Mouse (Mus musculus) neural tube, embryonic 10.5 days (tissue): ENCODE measurements around the gene Hmbs.
"Not testable (repeated sequence)": the region's sequence is repeated elsewhere in the genome, so short reads cannot be mapped to it uniquely, and the experiment has no call there.

ENCODE experiments used
- DNase-seq: peaks from one replicate; pipeline ENCODE4 v3.0.0-alpha.2; 2017; ENCODE audit warnings: low spot score; ENCODE audit errors: extremely low spot score

The Hmbs gene

DNA sequence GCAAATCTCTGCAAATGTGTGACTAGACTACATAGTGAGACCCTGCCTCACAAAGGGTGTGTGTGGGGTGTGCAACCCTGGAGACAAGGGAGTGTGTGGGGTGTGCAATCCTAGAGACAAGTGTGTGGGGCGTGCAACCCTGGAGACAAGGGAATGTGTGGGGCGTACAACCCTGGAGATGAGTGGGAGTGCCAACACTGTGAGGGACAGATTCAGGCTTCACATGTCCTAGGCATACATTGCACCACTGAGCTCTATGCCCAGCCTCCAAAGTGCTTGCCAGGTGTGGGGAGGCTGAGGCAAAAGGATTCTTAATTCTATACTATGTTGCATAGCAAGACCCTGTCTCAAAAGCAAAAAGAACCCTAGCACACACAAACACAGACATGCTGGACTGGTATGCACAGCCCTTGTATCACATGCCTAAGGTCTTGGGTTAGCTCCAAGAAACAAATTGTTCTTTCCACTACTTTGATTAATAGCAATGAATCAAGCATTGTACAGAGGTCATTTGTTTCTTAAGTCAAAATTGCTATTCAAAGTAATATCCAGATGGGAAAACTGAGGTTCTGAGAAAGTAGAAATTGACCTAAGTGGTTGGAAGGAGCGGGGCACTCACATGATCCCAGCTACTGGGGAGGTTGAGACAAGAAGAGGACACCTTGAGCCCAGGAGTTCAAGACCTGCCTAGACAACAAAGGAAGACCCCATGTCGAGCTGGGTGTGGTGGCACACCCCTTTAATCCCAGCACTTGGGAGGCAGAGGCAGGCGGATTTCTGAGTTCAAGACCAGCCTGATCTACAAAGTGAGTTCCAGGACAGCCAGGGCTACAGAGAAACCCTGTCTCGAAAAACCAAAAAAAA is 1.8 kb upstream of the Hmbs start:
- DNase-seq: no peak

DNA sequence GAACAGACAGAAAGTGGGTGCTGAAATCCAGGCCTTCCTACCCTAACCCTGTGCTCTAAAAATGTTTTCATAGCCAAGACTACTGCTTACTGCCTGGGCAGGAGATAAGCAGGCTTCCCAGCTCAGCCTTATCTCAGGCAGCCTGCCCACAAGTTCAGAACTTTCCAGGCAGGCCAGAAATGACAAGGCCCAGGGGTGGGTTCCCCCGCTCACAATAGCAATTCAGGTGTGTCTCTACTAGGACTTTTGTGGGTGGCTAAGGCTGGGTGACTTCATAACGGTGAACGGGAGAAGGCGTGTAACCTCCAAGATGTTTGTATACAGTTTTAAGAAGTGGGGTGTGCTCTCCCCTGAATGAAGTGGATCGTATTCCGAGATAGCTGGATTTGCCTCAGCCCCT is 738 bp downstream of the Hmbs start:
- no peak for DNase-seq

DNA sequence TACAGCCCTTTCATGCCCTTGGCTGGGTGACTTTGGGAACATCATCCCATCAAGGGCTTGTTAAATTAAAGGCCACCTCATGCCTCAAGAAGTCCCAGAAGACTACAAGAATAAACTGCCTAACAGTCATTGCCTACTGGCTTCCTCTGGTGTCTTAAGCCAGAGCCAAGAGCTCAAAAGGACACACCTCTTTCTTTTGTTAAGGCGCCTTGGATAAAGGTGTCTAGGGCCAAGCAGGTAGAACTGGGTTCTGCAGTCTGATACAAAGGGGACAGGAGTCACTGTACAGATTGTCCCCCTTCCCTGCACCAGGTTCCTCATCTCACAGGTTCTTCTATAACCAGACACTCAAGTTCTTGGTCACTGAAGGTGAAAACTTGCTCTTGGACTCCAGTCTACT is 1.4 kb downstream of the Hmbs start:
- DNase-seq: no peak

DNA sequence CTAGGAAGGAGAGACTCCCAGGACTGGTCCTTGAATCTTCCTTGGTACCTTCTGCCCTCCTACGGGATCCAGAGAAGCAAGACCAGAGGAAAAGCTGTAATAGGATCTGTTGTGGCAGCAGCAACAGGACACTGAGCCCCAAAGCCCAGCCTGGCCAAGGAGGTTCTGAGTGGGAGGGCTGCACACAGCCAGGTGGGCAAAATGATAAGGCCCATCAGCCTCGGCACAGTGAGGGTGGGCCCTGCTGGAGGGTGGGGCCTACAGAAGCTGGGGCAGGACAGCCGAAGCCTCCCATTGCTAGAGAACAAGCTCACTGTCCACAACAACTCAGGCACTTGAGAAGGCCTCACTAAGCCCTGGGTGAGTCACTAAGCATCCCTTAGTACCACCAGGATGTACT is 1.9 kb downstream of the Hmbs start:
- no peak for DNase-seq

DNA sequence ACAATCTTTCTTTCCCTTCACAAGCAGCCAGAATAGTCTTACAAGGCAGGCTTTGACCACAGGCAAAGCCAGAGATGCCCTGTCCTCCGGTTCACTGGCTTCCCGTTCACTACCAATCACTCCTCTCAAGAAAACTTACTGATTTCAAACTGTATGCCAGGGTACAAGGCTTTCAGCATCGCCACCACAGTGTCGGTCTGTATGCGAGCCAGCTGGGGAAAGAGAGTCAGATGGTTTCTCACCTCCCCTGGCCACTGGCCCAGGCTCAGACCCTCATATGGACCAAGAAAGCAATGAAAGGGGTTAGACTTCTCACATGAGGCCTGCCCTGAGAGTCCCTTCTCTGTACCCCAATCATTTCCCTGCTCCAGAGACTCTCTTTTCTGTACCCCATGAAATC is 2.5 kb downstream of the Hmbs start:
- DNase-seq: no peak

DNA sequence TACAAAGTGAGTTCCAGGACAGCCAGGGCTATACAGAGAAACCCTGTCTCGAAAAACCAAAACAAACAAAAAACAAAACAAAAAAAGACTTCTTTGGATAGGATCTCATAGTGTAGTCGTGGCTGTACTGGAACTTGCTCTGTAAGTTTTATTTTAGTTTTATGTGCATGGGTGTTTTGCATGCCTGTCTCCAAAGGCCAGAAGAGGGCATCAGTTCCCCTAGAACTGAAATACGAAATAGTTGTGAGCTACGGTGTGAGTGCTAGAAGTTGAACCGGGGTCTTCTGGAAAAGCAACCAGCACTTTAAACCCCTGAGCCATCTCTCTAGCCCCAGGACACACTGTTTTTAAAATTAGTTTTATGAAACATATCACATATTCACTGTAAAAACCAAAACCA is 5.5 kb downstream of the Hmbs start:
- no peak for DNase-seq

DNA sequence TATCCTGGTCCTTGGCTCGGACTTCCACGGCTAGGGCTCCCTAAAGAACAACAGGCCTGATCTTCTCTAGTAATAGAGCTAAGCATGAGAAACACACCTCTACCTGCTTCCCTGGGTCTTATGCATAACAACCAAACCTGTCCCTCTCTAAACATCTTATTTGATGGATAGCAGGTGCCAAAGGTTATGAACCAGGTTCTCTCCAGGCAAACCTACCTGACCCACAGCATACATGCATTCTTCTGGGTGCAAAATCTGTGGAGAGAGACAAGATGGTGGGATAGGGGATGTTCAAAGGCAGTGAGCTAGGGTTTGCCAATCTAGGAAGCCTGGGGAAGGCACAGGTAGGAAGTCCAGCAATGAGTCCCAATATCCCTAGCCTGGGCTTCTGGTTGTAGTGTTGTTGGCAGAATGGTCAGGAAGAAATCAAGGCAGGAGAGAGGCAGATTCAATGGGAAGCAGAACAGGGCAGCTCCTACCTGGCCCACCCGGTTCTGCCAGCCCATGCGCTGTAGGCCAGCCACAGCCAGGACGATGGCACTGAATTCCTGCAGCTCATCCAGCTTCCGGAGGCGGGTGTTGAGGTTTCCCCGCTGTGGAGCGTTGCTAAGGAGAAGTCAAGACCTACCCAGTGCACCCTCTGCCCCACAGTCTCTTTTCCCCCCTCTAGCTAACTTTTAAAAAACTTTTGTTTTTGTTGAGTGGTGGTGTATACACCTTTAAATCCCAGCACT is 6.4 kb downstream of the Hmbs start:
- peak; percentile 32 for DNase-seq

DNA sequence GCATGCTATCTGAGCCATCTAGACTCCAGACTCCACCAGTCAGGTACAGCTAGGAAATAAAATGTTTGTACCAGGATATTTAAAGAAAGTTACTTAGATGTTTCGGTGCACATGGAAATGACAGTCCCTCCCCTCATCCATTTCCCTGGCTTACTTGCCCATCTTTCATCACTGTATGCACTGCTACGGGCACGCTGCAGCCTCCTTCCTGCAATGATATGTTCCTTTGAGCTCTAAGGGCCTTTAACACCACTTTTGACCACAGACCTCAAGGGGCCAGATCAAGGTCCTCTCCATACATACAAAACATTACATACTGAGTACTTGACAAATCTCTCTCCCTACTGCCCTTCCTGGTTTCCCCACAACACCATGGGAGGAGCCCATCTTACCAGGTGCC is 7.1 kb downstream of the Hmbs start:
- no peak for DNase-seq

DNA sequence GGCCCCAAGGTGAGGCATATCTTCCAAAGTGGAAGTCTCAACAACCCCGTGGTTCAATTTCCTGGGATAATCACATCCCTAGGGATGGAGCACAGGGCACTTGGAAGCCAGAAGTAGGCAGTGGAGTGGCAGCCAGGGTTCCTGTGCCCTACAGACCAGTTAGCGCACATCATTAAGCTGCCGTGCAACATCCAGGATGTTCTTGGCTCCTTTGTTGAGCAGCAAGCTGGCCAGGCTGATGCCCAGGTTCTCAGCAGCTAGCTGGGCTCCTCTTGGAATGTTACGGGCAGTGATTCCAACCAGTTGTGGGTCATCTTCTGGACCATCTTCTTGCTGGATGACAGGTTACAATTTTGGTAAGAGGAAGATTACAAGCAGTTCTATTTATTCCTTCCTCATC is 7.5 kb downstream of the Hmbs start:
- DNase-seq: not testable (repeated sequence)

DNA sequence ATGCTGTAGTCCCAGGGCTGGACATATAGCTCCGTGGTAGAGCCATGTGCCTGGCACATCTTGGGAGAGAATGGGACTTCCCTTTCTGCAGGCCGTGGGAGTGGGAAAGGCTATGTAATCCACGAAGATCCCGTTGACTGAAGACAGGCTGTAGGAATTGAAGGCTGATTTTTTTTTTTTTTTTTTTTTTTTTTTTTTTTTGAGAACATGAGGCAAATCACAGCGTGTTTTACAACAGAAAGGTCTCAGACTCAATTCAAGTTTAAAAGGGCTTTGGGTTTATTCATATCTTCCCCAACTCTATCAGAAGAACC is 8.0 kb downstream of the Hmbs start:
- DNase-seq: no peak

DNA sequence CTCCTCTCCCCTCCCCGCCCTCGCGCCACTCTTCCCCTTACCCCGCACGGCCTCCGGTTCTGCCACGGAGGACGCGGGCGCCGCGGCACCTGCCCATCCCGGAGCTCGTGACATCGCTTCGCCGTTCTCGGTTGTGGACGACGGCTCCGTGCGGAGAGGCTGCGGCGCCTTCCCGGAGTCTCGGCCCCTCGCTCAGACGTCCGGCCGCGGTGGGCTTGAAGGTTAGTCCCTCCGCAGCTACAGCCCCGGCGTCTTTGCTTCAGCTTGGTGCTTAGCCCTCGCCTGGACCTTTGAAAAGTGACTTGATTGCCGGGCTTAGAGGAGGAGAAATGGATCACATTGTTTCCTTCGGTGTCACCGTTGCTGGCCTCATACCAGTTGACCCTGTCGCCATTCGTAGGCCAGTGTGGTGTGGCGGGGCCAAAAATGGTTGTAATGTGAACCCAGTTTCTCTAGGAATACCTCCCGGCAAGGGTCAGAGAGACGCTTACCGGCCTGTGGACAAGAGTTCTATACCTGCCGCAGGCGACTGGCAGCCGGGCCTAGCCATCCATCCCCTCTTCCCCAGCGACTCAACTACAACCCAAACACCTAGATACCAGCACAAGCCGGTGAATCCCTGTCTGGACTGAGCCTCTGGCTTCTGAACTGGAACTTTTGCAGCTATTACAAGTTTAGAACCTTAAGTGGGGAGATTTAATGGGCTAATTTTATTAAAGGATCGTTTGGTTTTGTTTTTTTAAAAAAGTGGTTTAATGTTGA is 8.5 kb downstream of the Hmbs start:
- peak; percentile 78 for DNase-seq

DNA sequence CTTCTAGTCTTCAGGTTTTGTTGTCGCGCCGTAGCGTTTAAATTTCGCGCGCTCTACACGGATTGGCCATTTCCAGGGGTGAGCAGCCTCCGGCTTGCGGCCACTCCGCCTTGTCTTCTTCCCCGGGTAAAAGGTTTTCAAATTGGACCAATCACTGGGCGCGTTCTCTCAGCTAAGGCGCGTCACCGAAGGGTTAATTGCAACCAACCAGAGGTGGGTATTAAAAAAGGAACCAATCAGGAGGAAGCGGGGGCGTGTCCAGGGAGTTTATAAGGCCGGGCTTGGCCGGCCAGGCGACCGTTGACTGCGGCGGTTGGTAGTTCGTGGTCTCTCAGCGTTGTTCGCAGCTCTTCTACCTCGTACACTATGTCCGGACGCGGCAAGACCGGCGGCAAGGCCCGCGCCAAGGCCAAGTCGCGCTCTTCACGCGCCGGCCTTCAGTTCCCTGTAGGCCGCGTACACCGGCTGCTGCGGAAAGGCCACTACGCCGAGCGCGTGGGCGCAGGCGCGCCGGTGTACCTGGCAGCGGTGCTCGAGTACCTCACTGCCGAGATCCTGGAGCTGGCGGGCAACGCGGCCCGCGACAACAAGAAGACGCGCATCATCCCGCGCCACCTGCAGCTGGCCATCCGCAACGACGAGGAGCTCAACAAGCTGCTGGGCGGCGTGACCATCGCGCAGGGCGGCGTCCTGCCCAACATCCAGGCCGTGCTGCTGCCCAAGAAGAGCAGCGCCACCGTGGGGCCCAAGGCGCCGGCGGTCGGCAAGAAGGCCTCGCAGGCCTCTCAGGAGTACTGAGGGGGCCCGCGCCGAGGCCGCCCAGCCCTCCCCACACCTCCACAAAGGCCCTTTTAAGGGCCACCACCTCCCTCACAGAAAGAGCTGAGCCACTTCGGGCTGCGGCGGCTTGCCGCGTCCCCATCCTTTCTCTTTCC is 9.4 kb downstream of the Hmbs start, which contains the start of gene H2afx:
Gene H2afx (plus strand): TSS at position 299 of the 935 bp plus-strand sequence.
- DNase-seq: peak; percentile 98

DNA sequence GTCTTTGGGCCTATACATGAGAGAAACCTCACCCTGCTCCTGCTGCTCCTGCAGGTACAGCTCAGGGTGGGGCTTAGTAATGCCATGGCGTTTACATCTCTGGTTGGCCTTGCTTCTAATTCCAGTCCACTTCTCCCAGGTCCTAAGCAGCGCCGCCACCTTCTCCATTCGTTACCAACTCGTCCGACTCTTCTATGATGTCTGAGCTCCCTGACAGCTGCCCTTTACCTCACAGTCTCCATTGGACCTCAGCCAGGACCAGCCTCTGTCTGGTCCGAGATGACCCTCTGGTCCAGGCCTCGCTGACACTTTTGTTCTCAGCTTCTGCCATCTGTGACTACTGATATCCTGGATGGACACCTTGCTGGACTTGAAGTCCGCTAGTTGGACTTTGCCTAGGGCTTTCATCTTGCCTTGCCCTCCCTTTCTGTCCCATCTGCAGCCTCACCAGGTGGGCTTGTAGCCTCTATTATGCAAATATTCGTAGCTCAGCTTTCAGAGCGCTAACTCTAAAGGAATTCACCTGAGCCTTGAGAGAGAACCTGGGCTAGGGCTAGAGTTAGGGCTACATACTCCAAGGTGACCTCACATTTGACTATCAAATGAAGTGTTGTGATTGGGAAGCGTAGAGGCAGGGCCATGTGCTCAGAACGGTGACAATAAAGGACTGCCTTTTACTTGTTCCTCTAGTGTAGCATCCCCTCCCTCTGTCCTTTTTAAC is 10.9 kb downstream of the Hmbs start:
- no peak for DNase-seq

DNA sequence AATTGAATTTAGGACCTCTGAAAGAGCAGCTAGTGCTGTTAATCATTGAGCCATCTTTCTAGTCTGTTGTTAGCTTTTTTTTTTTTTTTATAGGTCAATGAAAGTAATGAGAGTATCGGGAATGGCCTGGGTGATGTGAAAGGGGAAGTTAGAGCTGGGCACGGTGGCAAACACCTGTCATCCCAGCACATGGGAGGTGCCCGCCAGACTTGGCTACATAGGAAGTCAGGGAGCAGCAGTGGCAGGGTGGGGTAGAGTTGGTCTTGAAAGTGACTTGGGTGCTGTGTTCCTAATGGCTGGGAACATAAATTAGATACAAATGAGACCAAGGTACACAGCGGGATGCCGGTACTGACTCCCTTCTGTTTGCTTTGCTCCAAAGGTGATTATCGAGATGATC is 13.3 kb downstream of the Hmbs start:
- no peak for DNase-seq

DNA sequence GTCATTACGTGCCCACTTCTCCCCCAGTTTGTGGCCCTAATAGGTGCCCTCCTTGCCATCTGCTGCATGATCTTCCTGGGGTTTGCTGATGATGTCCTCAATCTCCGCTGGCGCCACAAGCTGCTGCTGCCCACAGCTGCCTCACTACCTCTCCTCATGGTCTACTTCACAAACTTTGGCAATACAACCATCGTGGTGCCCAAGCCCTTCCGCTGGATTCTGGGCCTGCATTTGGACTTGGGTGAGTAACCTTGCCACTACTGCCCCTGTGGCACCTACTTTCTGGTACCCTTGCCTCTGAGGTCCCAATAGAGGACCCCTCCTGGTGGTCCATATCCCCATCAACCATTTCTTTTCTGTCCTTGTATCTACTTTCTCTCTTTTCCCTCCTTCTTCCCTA is 16.1 kb downstream of the Hmbs start:
- DNase-seq: no peak

DNA sequence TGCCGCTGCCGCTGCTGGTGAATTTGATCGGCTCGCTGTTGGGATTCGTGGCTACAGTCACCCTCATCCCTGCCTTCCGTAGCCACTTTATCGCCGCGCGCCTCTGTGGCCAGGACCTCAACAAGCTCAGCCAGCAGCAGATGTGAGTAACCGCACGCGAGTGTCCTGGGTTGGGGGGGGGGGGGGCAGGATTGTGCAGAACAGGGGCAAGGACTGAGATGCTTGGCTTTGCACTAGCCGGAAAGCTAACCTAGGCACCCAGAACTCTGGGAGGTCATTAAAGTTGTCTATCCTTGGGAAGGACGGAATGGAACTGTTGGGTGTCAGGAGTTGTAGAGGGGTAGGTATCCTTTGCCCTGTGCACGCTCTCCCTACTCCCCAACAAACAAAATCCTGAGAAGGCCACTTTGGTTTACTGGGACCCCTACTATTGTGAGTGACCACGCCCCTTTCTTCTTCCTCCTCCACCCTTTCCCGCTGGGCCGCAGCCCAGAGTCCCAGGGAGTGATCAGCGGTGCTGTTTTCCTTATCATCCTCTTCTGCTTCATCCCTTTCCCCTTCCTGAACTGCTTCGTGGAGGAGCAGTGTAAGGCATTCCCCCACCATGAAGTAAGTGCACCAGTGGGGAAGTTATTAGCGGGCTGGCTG is 16.8 kb downstream of the Hmbs start:
- peak; percentile 82 for DNase-seq

DNA sequence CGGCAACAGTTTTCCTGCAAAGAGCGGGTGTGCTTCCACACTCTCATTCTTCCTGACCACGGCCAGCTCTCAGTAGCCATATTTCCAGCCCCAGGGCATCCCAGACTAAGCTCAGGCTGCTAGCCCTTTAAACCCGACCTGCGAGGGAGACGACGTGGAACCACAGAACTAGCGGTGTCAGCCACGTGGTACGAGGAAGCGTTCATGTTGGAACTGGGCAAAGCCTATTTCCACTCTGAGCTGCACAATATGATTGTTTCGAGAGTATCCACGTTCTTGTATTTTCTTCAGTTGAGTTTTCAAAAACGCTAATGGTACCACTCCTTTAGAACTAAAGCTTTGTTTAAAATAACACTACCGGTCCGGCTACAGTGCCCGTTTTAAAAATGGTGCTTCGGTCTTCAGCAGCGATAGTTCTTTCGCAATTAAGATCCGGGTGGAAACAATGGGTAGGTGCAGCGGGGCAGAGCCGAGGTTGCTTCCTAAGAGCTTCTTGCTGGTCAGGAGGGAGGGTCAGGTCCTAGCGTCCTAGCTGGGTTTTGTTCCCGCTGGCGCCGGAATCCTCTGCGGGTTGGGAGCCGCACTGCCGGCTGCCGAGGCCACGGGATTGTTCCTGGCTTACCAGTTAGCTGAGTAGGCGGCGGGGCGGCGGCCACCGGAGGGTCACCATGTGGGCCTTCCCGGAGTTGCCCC is 17.5 kb downstream of the Hmbs start:
- DNase-seq: peak; percentile 82

DNA sequence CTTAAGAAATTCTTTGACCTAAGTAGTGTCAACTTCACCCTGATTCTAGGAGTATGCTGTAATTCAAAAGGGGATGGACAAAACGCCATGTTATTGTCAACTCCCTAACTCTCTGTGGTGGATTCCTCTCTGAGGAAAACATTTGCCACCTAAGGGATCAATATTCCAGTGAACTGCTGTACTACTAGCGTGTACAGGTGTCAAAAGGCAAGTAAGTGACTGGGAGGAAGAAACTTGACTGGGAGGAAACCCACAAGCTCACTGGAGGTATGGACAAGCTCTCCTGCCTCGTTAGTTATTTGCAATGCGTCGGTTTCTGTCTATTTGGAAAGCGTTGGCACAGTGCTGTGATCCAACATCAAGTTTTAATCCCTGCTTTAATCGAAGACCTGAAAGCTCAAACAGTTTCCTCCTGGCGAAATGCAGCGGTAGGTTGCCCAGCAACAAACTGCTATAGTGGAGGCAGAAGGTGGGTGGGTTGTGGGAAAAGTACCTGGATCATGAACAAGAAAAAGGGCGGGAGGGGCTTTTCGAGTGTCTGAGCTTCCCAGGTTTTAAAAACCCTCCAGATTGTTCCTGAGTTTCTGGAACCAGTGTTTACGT is 18.2 kb downstream of the Hmbs start, which contains the start of gene Dpagt1:
Gene Dpagt1 (plus strand): TSS at position 252 of the 603 bp plus-strand sequence.
- DNase-seq: no peak
